ENCODE assay signal across 9 mouse cellular contexts in the genomic region with DNA sequence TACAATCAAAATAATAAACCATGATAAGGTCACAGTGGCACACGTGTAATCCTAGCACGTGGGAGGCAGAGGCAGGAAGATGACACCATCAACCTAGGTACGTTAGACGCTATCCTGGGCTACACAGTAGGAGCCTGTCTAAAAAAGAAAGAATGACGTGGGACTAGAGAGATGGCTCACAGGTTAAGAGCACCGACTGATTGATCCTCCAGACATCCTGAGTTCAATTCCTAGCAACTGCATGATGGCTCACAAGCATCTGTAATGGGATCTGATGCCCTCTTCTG. TPM values are rescaled to one million over a fixed set of nuclear protein-coding genes. Genes with fewer than 3 reads are reported as not detected.
DNase-seq lines count a peak whose midpoint lies in the region; ATAC-seq and TF ChIP-seq lines count a peak whose summit lies in the region.
"Had no signal": no experiment of that assay in that cellular context is flagged by ENCODE, and none has a peak within 500 bp of the region (broad histone marks: within the 10 kb centered on the region; RNA-seq: fewer than 3 reads in every experiment).

No protein-coding gene starts in this region.

- TF ChIP-seq POLR2A in myocyte (IDR thresholded peaks at IDR 0.05; ENCODE audit: insufficient read length, low read depth) = no peak

- no peaks in the 10 kb centered on the region for H3K36me3 ChIP-seq in forebrain, embryonic 11.5 days (ENCODE audit: control insufficient read depth, insufficient read depth, low read length)
- no peaks in the 10 kb centered on the region for H3K36me3 ChIP-seq in forebrain, embryonic 15.5 days
- no peaks in the 10 kb centered on the region for H3K36me3 ChIP-seq in liver, embryonic 11.5 days (ENCODE audit: control insufficient read depth, insufficient read depth, low read length)
- H3K36me3 ChIP-seq in myocyte (ENCODE audit: control insufficient read depth, insufficient read depth) = no peaks in the 10 kb centered on the region

- H3K4me2 ChIP-seq in forebrain, embryonic 11.5 days (ENCODE audit: low read depth, low read length, severe bottlenecking) = no peak overlapping the region
- H3K4me2 ChIP-seq in forebrain, embryonic 15.5 days (replicated peaks) = no peak overlapping the region
- H3K4me2 ChIP-seq in liver, embryonic 11.5 days = peak overlapping the region; percentile 54
- H3K4me2 ChIP-seq in myocyte (ENCODE audit: low read depth) = peak overlapping the region; percentile 81

- WGBS in forebrain, embryonic 11.5 days = 43% methylated on average over 6 of the region's 6 CpGs
- 46% methylated on average over 6 of the region's 6 CpGs for WGBS in forebrain, embryonic 15.5 days
- WGBS in liver, embryonic 11.5 days = 36% methylated on average over 6 of the region's 6 CpGs

- no peak overlapping the region for H3K4me3 ChIP-seq in forebrain, embryonic 11.5 days (ENCODE audit: low read depth, low read length)
- no peak overlapping the region for H3K4me3 ChIP-seq in forebrain, embryonic 15.5 days
- peak overlapping the region; percentile 19; the same call in 1 of the 2 replicates for H3K4me3 ChIP-seq in liver, embryonic 11.5 days (ENCODE audit: low read depth, low read length)
- no peak overlapping the region for H3K4me3 ChIP-seq in myocyte

- no peaks in the 10 kb centered on the region for H3K27me3 ChIP-seq in forebrain, embryonic 11.5 days (ENCODE audit: control insufficient read depth, insufficient read depth, low read length)
- H3K27me3 ChIP-seq in forebrain, embryonic 15.5 days = peaks cover 2% of the 10 kb centered on the region; the same call in 1 of the 2 replicates
- H3K27me3 ChIP-seq in liver, embryonic 11.5 days (replicated peaks; ENCODE audit: control insufficient read depth, insufficient read depth, low read length) = no peaks in the 10 kb centered on the region; the same call in 1 of the 2 replicates
- no peaks in the 10 kb centered on the region for H3K27me3 ChIP-seq in myocyte (ENCODE audit: control insufficient read depth, insufficient read depth, insufficient read length)

- DNase-seq in forebrain, embryonic 11.5 days (ENCODE audit: low spot score) = no peak
- DNase-seq in liver, embryonic 11.5 days (ENCODE audit: low spot score) = no peak
- no peak for DNase-seq in liver
- no peak for DNase-seq in spleen, postnatal 36 days (ENCODE audit: low spot score in 2 of 2)
- DNase-seq in gastrocnemius, postnatal 4 days (ENCODE audit: low spot score in 2 of 2) = no peak

- H3ac ChIP-seq in myocyte (ENCODE audit: control insufficient read depth, insufficient read length) = no peak overlapping the region

- no peaks in the 10 kb centered on the region for H3K9me3 ChIP-seq in forebrain, embryonic 11.5 days (ENCODE audit: control insufficient read depth, low read length)
- no peaks in the 10 kb centered on the region for H3K9me3 ChIP-seq in forebrain, embryonic 15.5 days
- no peaks in the 10 kb centered on the region for H3K9me3 ChIP-seq in liver, embryonic 11.5 days (ENCODE audit: control insufficient read depth, low read length)

- no peaks in the 10 kb centered on the region for H3K4me1 ChIP-seq in forebrain, embryonic 11.5 days (replicated peaks; ENCODE audit: control insufficient read depth, insufficient read depth, low read length)
- no peaks in the 10 kb centered on the region for H3K4me1 ChIP-seq in forebrain, embryonic 15.5 days
- H3K4me1 ChIP-seq in liver, embryonic 11.5 days (replicated peaks; ENCODE audit: control insufficient read depth, insufficient read depth, low read length) = peaks cover 2% of the 10 kb centered on the region; the same call in 1 of the 2 replicates

- ATAC-seq in forebrain, embryonic 11.5 days (replicated peaks; ENCODE audit: low FRiP score) = 0 out of 2 replicates have a peak, but pooled peaks have one; percentile 49
- no peak for ATAC-seq in forebrain, embryonic 15.5 days (replicated peaks)
- ATAC-seq in liver, embryonic 11.5 days (replicated peaks; ENCODE audit: low FRiP score) = peak; percentile 42
- peak; percentile 83 for ATAC-seq in inflammation-experienced regulatory T-cells, adult 6 months

- no peak overlapping the region for H3K27ac ChIP-seq in forebrain, embryonic 11.5 days (ENCODE audit: low read depth, low read length)
- no peak overlapping the region for H3K27ac ChIP-seq in forebrain, embryonic 15.5 days (replicated peaks)
- H3K27ac ChIP-seq in liver, embryonic 11.5 days (ENCODE audit: low read depth, low read length) = no peak overlapping the region

- no peak overlapping the region for H3K9ac ChIP-seq in forebrain, embryonic 11.5 days (ENCODE audit: low read length)
- H3K9ac ChIP-seq in forebrain, embryonic 15.5 days (replicated peaks) = no peak overlapping the region
- H3K9ac ChIP-seq in liver, embryonic 11.5 days (ENCODE audit: low read depth, low read length) = 0 out of 2 replicates have a peak overlapping the region, but pooled peaks have one; percentile 17

- no peaks in the 10 kb centered on the region for H3K79me2 ChIP-seq in myocyte (ENCODE audit: control insufficient read depth, insufficient read depth)

TF ChIP-seq in myocyte, 11 proteins besides CTCF, POLR2A, EP300 and RAD21:
- TF ChIP-seq REST (IDR thresholded peaks at IDR 0.05; ENCODE audit: insufficient read depth, insufficient read length) (no peak), MAX (IDR thresholded peaks at IDR 0.05; ENCODE audit: low read depth) (no peak), USF1 (IDR thresholded peaks at IDR 0.05; ENCODE audit: low read depth) (no peak), TCF12 (IDR thresholded peaks at IDR 0.05; ENCODE audit: insufficient read depth, poor library complexity, severe bottlenecking) (no peak)

RNA-seq across cellular contexts. Expression of gene Rps26, which starts 13.4 kb away (rescaled TPM):
- polyA plus RNA-seq in forebrain, embryonic 11.5 days (2014; fragmentation: Nextera tagmentation; extraction: Ambion mirVana) = 576 and 629 TPM in 2 replicates
- 441 and 472 TPM in 2 replicates for polyA plus RNA-seq in forebrain, embryonic 15.5 days (2015; fragmentation: Nextera tagmentation; extraction: Ambion mirVana)
- polyA plus RNA-seq in liver, embryonic 11.5 days (2014; fragmentation: Nextera tagmentation; extraction: Ambion mirVana) = 848 and 955 TPM in 2 replicates
- 1,000 to 10,000 TPM; 1,205 to 1,760 (median 1,564) TPM for polyA plus RNA-seq in inflammation-experienced regulatory T-cells, adult 6 months (2017; shearing (Covaris generic))
- 1,658 TPM for polyA plus RNA-seq in myocyte (2012; fragmentation: generic; extraction: Trizol)
- total RNA-seq in gastrocnemius, postnatal 4 days (2021) = 100 to 1,000 TPM; 757 to 856 TPM

RNA-seq across cellular contexts. Expression of gene Erbb3, which starts 23.6 kb away (rescaled TPM):
- polyA plus RNA-seq in forebrain, embryonic 11.5 days (2014; fragmentation: Nextera tagmentation; extraction: Ambion mirVana) = 1.2 TPM in 2 replicates
- 0.42 TPM in 2 replicates for polyA plus RNA-seq in forebrain, embryonic 15.5 days (2015; fragmentation: Nextera tagmentation; extraction: Ambion mirVana)
- 3.0 and 3.7 TPM in 2 replicates for polyA plus RNA-seq in liver, embryonic 11.5 days (2014; fragmentation: Nextera tagmentation; extraction: Ambion mirVana)
- polyA plus RNA-seq in inflammation-experienced regulatory T-cells, adult 6 months (2017; shearing (Covaris generic)) = 1 to 10 TPM; 2.6 to 9.3 (median 3.9) TPM
- polyA plus RNA-seq in myocyte (2012; fragmentation: generic; extraction: Trizol) = 23.3 TPM
- 10 to 100 TPM; 18.0 to 19.0 TPM for total RNA-seq in gastrocnemius, postnatal 4 days (2021)

RNA-seq across cellular contexts. Expression of gene Ikzf4, which starts 32.7 kb away (rescaled TPM):
- 4.1 and 5.8 TPM in 2 replicates for polyA plus RNA-seq in forebrain, embryonic 11.5 days (2014; fragmentation: Nextera tagmentation; extraction: Ambion mirVana)
- 11.3 TPM in 2 replicates for polyA plus RNA-seq in forebrain, embryonic 15.5 days (2015; fragmentation: Nextera tagmentation; extraction: Ambion mirVana)
- 0.96 and 1.3 TPM in 2 replicates for polyA plus RNA-seq in liver, embryonic 11.5 days (2014; fragmentation: Nextera tagmentation; extraction: Ambion mirVana)
- 100 to 1,000 TPM in 2 of 3 experiments, 10 to 100 TPM in 1; 76.5 to 154 (median 110) TPM for polyA plus RNA-seq in inflammation-experienced regulatory T-cells, adult 6 months (2017; shearing (Covaris generic))
- 0.04 TPM for polyA plus RNA-seq in myocyte (2012; fragmentation: generic; extraction: Trizol)
- total RNA-seq in gastrocnemius, postnatal 4 days (2021) = 1 to 10 TPM in 1 of 2 experiments, under 1 TPM in 1; 0.93 to 1.4 TPM
- total RNA-seq: monocyte, adult 5-6 weeks had no signal

RNA-seq across cellular contexts. Expression of gene Pa2g4, which starts 47.3 kb away (rescaled TPM):
- 249 and 269 TPM in 2 replicates for polyA plus RNA-seq in forebrain, embryonic 11.5 days (2014; fragmentation: Nextera tagmentation; extraction: Ambion mirVana)
- 146 and 149 TPM in 2 replicates for polyA plus RNA-seq in forebrain, embryonic 15.5 days (2015; fragmentation: Nextera tagmentation; extraction: Ambion mirVana)
- 384 and 397 TPM in 2 replicates for polyA plus RNA-seq in liver, embryonic 11.5 days (2014; fragmentation: Nextera tagmentation; extraction: Ambion mirVana)
- polyA plus RNA-seq in inflammation-experienced regulatory T-cells, adult 6 months (2017; shearing (Covaris generic)) = 100 to 1,000 TPM; 110 to 145 (median 137) TPM
- polyA plus RNA-seq in myocyte (2012; fragmentation: generic; extraction: Trizol) = 127 TPM
- 10 to 100 TPM; 84.8 to 91.4 TPM for total RNA-seq in gastrocnemius, postnatal 4 days (2021)

Comparison
In these comparisons a context has a peak if more than half of its experiments do, and no peak if none do; other contexts are left out.
1. H3K4me2 ChIP-seq: peak in liver, embryonic 11.5 days (single experiment) and myocyte (single experiment); none in forebrain, embryonic 11.5 days (single experiment) and forebrain, embryonic 15.5 days (single experiment).